Mouse (Mus musculus) urinary bladder, postnatal 10 days (tissue): ENCODE measurements around the gene Arhgap32.

Experiments used
- DNase-seq: peaks from one replicate; pipeline ENCODE4 v3.0.0; 2022; ENCODE audit warnings: low spot score

The Arhgap32 gene

GRCm38 (mm10) chr9:32250486-32250885, 134.6 kb downstream of the Arhgap32 start:
- no peak for DNase-seq

GRCm38 (mm10) chr9:32253721-32254120, 137.8 kb downstream of the Arhgap32 start:
- no peak for DNase-seq

GRCm38 (mm10) chr9:32257365-32257764, 141.4 kb downstream of the Arhgap32 start:
- DNase-seq = no peak

GRCm38 (mm10) chr9:32257882-32258281, 141.9 kb downstream of the Arhgap32 start:
- no peak for DNase-seq

- DNase-seq = no peak
Measured at GRCm38 (mm10) chr9:32271896-32272444, 156.0 kb downstream of the Arhgap32 start.

GRCm38 (mm10) chr9:32278052-32278451, 162.1 kb downstream of the Arhgap32 start:
- no peak for DNase-seq

GRCm38 (mm10) chr9:32279789-32280188, 163.9 kb downstream of the Arhgap32 start:
- DNase-seq = no peak

- no peak for DNase-seq
Measured at GRCm38 (mm10) chr9:32280456-32280855, 164.5 kb downstream of the Arhgap32 start.

- no peak for DNase-seq
Measured at GRCm38 (mm10) chr9:32283591-32283990, 167.7 kb downstream of the Arhgap32 start.

- no peak for DNase-seq
Measured at GRCm38 (mm10) chr9:32291618-32292017, 175.7 kb downstream of the Arhgap32 start.

- DNase-seq = no peak
Measured at GRCm38 (mm10) chr9:32292686-32293085, 176.8 kb downstream of the Arhgap32 start.

- DNase-seq = no peak
Measured at GRCm38 (mm10) chr9:32295061-32295800, 179.3 kb downstream of the Arhgap32 start.

GRCm38 (mm10) chr9:32302501-32303150, 186.7 kb downstream of the Arhgap32 start:
- no peak for DNase-seq

GRCm38 (mm10) chr9:32311786-32312185, 195.8 kb downstream of the Arhgap32 start:
- DNase-seq = no peak

GRCm38 (mm10) chr9:32312208-32312607, 196.3 kb downstream of the Arhgap32 start:
- DNase-seq = no peak

GRCm38 (mm10) chr9:32314071-32314470, 198.1 kb downstream of the Arhgap32 start:
- no peak for DNase-seq

GRCm38 (mm10) chr9:32315999-32316398, 200.1 kb downstream of the Arhgap32 start:
- no peak for DNase-seq
